9 mouse cellular contexts compared by ENCODE assay signal in the genomic region with DNA sequence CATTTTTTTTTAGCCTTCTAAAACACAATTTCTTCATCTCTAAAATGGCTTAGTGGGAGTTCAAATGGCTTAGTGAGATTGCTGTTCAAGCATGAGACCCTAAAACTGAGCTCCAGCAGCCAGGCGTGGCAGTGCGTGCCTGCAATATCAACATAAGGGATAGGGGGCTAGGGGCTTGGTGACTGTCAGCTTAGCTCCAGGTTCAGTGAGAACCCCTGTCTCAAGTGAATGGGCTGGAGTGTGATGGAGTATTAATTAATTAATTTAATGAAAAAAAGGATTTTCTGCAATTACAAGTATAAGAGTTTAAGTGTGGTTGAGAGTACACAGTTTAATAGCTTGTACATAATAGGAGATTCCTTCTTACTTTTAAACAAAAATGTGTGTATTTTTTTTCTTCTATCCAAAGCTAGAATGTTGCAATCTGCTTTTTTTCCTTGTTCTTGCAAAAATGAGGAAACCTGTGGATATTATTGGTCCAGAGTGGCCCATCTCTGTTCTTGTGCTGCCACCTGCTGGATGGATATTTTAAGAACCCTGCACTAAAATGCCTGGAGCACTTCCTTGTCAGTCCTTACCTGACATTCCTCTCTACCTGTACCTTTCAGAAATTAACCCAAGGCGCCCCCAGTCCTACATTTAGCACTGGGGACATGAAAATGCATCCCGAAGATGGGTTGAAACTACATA. TPM values are rescaled to one million over a fixed set of nuclear protein-coding genes. Genes with fewer than 3 reads are reported as not detected.
DNase-seq lines count a peak whose midpoint lies in the region; ATAC-seq lines count a peak whose summit lies in the region.
"Had no signal": no experiment of that assay in that cellular context is flagged by ENCODE, and none has a peak within 500 bp of the region (broad histone marks: within the 10 kb centered on the region; RNA-seq: fewer than 3 reads in every experiment).

No protein-coding gene starts in this region.

- H3K4me2 ChIP-seq in hindbrain, embryonic 13.5 days = no peak overlapping the region
- no peak overlapping the region for H3K4me2 ChIP-seq in embryonic facial prominence, embryonic 11.5 days (ENCODE audit: low read depth, low read length)

- H3K4me3 ChIP-seq in hindbrain, embryonic 10.5 days = no peak overlapping the region
- no peak overlapping the region for H3K4me3 ChIP-seq in hindbrain, embryonic 13.5 days
- H3K4me3 ChIP-seq in embryonic facial prominence, embryonic 11.5 days (ENCODE audit: low read depth, low read length) = no peak overlapping the region
- H3K4me3 ChIP-seq: megakaryocyte, embryonic 14.5 days had no signal

- intact Hi-C loops in heart, postnatal 36 days (cut with DNase I) = loop anchor here (1.0 to 10.0 kb wide), 7 partner anchors 187 to 919 kb away; no protein-coding TSS in a partner anchor

- ATAC-seq in hindbrain, embryonic 13.5 days (ENCODE audit: low FRiP score) = no peak
- ATAC-seq in embryonic facial prominence, embryonic 11.5 days (replicated peaks; ENCODE audit: insufficient number of reproducible peaks, low FRiP score, low TSS enrichment, low read depth) = no peak

- H3K4me1 ChIP-seq in hindbrain, embryonic 10.5 days (replicated peaks) = peaks cover 6% of the 10 kb centered on the region; the same call in 1 of the 2 replicates
- H3K4me1 ChIP-seq in hindbrain, embryonic 13.5 days (replicated peaks) = no peaks in the 10 kb centered on the region
- no peaks in the 10 kb centered on the region for H3K4me1 ChIP-seq in embryonic facial prominence, embryonic 11.5 days (ENCODE audit: control insufficient read depth, insufficient read depth, low read length)
- H3K4me1 ChIP-seq: megakaryocyte, embryonic 14.5 days had no signal

- no peaks in the 10 kb centered on the region for H3K36me3 ChIP-seq in hindbrain, embryonic 10.5 days
- no peaks in the 10 kb centered on the region for H3K36me3 ChIP-seq in hindbrain, embryonic 13.5 days
- H3K36me3 ChIP-seq in embryonic facial prominence, embryonic 11.5 days (replicated peaks; ENCODE audit: control insufficient read depth, insufficient read depth, low read depth, low read length) = no peaks in the 10 kb centered on the region

- H3K27me3 ChIP-seq in hindbrain, embryonic 10.5 days (ENCODE audit: insufficient read depth, poor library complexity, severe bottlenecking) = no peaks in the 10 kb centered on the region
- peaks cover 7% of the 10 kb centered on the region; the same call in 1 of the 2 replicates for H3K27me3 ChIP-seq in hindbrain, embryonic 13.5 days
- no peaks in the 10 kb centered on the region for H3K27me3 ChIP-seq in embryonic facial prominence, embryonic 11.5 days (ENCODE audit: control insufficient read depth, insufficient read depth, low read length)

- WGBS in hindbrain, embryonic 10.5 days = 58% methylated on average over 4 of the region's 4 CpGs
- WGBS in hindbrain, embryonic 13.5 days = 54% methylated on average over 4 of the region's 4 CpGs
- WGBS in embryonic facial prominence, embryonic 11.5 days = 54% methylated on average over 4 of the region's 4 CpGs

- H3K9me3 ChIP-seq in hindbrain, embryonic 10.5 days = no peaks in the 10 kb centered on the region
- no peaks in the 10 kb centered on the region for H3K9me3 ChIP-seq in hindbrain, embryonic 13.5 days
- H3K9me3 ChIP-seq in embryonic facial prominence, embryonic 11.5 days (replicated peaks; ENCODE audit: control insufficient read depth, low read length) = no peaks in the 10 kb centered on the region
- H3K9me3 ChIP-seq: megakaryocyte, embryonic 14.5 days had no signal

- DNase-seq in hindbrain, embryonic 10.5 days (ENCODE audit: low spot score) = peak; percentile 61
- DNase-seq in adrenal gland, postnatal 36 days = peak; percentile 68 to 83
- peak; percentile 81 for DNase-seq in embryonic facial prominence, embryonic 11.5 days (ENCODE audit: low spot score)
- DNase-seq in heart, postnatal 36 days = peak; percentile 74 to 78
- DNase-seq in left cerebral cortex, adult 18-20 months (ENCODE audit: low spot score in 2 of 2) = peak; percentile 76 to 89
- peak; percentile 63 for DNase-seq in mesoderm, embryonic 11.5 days (ENCODE audit: low read depth, low spot score)
- peak; percentile 15 for DNase-seq in testis, postnatal 14 days (ENCODE audit: low spot score)

- H3K9ac ChIP-seq in hindbrain, embryonic 13.5 days = no peak overlapping the region
- H3K9ac ChIP-seq in embryonic facial prominence, embryonic 11.5 days (replicated peaks; ENCODE audit: low read length) = no peak overlapping the region

- H3K27ac ChIP-seq in hindbrain, embryonic 10.5 days = no peak overlapping the region
- H3K27ac ChIP-seq in hindbrain, embryonic 13.5 days = no peak overlapping the region
- no peak overlapping the region for H3K27ac ChIP-seq in embryonic facial prominence, embryonic 11.5 days (replicated peaks; ENCODE audit: low read depth, low read length)

RNA-seq across cellular contexts. Expression of gene Usp47, which starts 54.0 kb away (rescaled TPM):
- 70.9 and 82.0 TPM in 2 replicates for polyA plus RNA-seq in hindbrain, embryonic 10.5 days (2016; fragmentation: Nextera tagmentation; extraction: Ambion mirVana)
- 79.4 and 83.2 TPM in 2 replicates for polyA plus RNA-seq in hindbrain, embryonic 13.5 days (2015; fragmentation: Nextera tagmentation; extraction: Ambion mirVana)
- total RNA-seq in adrenal gland, postnatal 36 days (2021) = 10 to 100 TPM; 65.1 to 74.9 TPM
- polyA plus RNA-seq in embryonic facial prominence, embryonic 11.5 days (2014; fragmentation: Nextera tagmentation; extraction: Ambion mirVana) = 105 and 110 TPM in 2 replicates
- total RNA-seq in heart, postnatal 36 days (2021) = 10 to 100 TPM; 80.2 to 81.2 TPM
- total RNA-seq in left cerebral cortex, adult 18-20 months (2021) = 10 to 100 TPM; 67.6 to 68.3 TPM

Comparison
In these comparisons a context has a peak if more than half of its experiments do, and no peak if none do; other contexts are left out.
1. DNase-seq: peak in every context shown above with its lines; median percentile 82 in left cerebral cortex, adult 18-20 months; 81 in embryonic facial prominence, embryonic 11.5 days; 76 in heart, postnatal 36 days; 76 in adrenal gland, postnatal 36 days; 63 in mesoderm, embryonic 11.5 days; 61 in hindbrain, embryonic 10.5 days; 15 in testis, postnatal 14 days.